Mouse (Mus musculus): Measurements from ENCODE around the gene Midn. TPM values are rescaled to one million over a fixed set of nuclear protein-coding genes. Genes with fewer than 3 reads are reported as not detected.

Midn gene
- polyA plus RNA-seq, 1 experiment, result 31.6 TPM

DNA sequence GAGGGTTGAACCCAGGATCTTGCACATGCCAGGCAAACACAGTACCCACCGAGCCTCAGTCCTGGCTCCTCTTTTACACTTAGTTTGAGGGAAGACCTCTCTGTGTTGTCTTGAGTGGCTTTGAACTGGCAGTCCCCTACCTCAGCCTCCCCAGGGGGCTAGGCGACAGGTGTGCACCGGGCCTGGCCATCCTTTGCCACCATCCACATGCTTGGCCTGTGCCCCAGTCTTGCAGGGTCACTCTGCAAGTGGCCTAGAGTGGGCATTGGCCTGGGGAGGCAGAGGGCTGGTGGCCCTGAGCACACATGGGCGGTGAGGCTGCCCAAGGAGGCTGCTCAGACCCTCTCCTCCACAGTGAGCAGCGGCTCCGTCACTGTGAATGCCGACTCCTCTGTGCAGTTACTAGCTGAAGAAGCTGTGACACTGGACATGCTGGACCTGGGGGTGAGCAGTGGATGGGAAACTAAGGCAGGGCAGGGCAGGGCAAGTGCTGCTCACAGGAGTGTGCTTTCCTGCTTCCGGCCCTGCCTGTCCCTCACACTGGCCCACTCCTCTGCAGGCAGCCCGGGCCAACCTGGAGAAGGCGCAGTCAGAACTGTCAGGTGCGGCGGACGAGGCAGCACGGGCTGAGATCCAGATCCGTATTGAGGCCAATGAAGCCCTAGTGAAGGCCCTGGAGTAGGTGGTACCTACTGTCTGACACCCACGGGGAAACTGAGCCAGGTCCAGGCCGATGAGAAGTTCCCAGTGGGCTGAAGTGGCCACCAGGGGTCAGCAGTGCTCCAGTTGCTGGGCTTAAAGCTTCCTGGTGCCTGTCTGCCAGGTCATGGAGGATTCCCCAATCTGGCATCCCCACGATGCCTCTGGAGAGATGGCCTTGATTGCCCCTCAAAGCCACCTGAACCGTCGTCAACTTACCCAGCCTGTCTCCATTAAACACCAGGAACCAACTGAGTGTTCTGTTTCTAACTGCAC lies 2.9 kb upstream of the Midn start:
- H3K4me1 ChIP-seq (ENCODE audit: control insufficient read depth, insufficient read depth, insufficient read length, low read length), result peaks cover 5% of the 10 kb centered on the region; the same call in 1 of the 2 replicates
- H3K4me3 ChIP-seq (ENCODE audit: insufficient read depth, low read depth, low read length), result no peak overlapping the region
- H3K27ac ChIP-seq (replicated peaks; ENCODE audit: low read depth, low read length), result no peak overlapping the region; the same call in 1 of the 2 replicates

DNA sequence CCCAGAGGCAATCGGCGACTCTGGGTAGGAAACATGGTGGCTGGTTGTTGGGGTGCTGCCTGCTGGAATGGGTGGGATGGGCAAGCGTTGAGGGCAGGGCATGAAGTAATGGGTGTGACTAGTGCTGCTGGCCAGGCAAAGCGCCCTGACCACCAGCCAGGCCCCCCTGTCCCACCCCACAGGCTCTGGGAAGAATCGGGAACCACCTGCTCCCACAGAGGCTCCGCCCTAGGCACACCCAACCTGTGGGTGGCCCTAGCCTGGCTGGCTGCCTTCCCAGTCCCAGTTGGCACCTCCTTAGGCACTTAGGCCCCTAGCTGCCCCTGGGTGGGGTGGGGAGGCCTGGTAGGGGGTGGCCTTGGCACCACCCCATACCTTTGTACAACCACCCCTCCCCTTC lies 2.2 kb upstream of the Midn start:
- Histone ChIP-seq H3K27ac (replicated peaks; ENCODE audit: low read depth, low read length) (no peak overlapping the region; the same call in 1 of the 2 replicates), H3K4me1 (ENCODE audit: control insufficient read depth, insufficient read depth, insufficient read length, low read length) (peaks cover 5% of the 10 kb centered on the region; the same call in 1 of the 2 replicates), H3K4me3 (ENCODE audit: insufficient read depth, low read depth, low read length) (no peak overlapping the region)

DNA sequence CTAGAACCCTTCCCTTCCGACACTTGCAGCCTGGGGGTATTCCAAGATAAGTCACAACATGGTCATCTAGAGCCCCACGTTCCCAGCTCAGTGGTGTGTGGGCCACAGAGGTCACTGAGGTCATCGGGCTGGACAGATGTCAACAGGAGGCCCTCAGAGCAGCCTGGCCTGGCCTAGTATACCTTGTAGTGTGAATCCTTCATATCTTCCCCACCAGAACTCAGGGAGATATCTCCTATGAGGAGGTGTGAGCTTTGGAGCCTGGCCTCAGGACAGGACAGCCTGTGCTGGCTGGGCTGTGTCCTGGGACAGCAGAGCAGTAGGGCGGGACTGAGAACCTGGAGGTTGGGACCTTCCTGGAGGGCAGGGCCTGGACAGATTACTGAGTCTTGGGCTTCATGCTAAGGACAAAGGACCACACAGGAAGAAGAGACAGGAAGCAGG lies 1.5 kb upstream of the Midn start:
- Histone ChIP-seq H3K4me1 (ENCODE audit: control insufficient read depth, insufficient read depth, insufficient read length, low read length) (peaks cover 5% of the 10 kb centered on the region; the same call in 1 of the 2 replicates), H3K4me3 (ENCODE audit: insufficient read depth, low read depth, low read length) (no peak overlapping the region), H3K27ac (replicated peaks; ENCODE audit: low read depth, low read length) (peak overlapping the region; percentile 97)

DNA sequence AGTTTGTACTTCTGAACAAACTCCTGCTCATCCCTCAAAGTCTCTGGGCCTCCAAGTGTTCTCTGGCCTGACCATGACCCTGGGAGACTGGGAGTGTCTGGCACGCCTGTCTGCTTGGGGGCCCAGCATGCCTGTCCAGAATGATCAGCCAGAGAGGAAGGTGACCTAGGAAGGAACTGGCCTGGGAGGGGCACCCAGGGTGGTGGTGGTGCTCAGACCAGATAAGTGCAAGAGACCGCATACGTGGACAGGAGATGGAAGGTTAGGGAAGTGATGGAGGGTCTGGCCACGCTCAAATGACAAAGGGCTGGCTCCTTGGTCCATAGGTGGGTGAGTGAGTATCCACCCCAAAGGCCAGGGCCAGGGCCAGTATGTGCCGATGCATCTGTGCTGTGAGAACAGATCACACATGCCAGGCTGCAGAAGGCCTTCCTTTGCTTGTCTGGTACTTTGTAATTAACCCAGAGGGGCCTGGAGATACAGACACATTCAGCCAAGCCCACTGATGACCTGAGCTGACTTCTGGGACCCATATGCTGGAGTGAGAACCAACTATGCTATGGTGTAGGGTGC lies 840 bp upstream of the Midn start:
- H3K27ac ChIP-seq (replicated peaks; ENCODE audit: low read depth, low read length), result peak overlapping the region; percentile 97
- H3K4me1 ChIP-seq (ENCODE audit: control insufficient read depth, insufficient read depth, insufficient read length, low read length), result peaks cover 7% of the 10 kb centered on the region
- peak overlapping the region; percentile 89 for H3K4me3 ChIP-seq (ENCODE audit: insufficient read depth, low read depth, low read length)

DNA sequence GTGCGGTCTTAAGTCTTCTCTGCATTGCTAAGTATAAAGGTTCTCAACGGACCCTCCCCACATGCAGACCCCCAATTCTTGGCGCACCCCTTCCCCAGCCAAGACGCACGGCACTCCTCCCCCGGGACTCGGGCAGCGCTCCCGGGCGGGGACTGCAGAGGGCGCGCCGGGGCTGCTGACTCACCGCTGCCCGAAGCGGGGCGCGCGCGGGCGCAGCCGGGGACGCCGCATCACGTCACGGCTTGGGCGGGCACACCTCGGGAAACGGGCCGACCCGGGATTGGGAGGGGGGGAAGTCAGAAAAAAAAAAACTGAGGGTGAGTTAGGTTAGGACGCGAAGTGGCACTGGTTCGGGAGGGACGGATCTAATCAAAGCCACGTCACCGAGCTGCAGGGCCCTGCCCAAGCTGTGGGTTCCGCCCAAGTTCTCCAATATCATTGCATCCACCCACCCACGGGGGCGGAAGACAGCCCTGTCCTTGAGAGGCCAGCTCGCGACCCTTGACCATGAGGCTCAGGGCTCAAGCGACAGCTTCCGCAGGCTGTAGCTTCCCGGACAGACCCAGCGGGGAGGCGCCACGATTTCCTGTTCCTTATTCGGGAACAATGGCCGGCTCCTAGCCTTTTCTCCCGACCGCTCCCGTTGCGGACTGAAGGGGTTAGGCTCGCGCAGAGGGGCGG lies 678 bp downstream of the Midn start:
- peak overlapping the region; percentile 90 for H3K27ac ChIP-seq (replicated peaks; ENCODE audit: low read depth, low read length)
- peak overlapping the region; percentile 89 for H3K4me3 ChIP-seq (ENCODE audit: insufficient read depth, low read depth, low read length)
- peaks cover 17% of the 10 kb centered on the region for H3K4me1 ChIP-seq (ENCODE audit: control insufficient read depth, insufficient read depth, insufficient read length, low read length)

DNA sequence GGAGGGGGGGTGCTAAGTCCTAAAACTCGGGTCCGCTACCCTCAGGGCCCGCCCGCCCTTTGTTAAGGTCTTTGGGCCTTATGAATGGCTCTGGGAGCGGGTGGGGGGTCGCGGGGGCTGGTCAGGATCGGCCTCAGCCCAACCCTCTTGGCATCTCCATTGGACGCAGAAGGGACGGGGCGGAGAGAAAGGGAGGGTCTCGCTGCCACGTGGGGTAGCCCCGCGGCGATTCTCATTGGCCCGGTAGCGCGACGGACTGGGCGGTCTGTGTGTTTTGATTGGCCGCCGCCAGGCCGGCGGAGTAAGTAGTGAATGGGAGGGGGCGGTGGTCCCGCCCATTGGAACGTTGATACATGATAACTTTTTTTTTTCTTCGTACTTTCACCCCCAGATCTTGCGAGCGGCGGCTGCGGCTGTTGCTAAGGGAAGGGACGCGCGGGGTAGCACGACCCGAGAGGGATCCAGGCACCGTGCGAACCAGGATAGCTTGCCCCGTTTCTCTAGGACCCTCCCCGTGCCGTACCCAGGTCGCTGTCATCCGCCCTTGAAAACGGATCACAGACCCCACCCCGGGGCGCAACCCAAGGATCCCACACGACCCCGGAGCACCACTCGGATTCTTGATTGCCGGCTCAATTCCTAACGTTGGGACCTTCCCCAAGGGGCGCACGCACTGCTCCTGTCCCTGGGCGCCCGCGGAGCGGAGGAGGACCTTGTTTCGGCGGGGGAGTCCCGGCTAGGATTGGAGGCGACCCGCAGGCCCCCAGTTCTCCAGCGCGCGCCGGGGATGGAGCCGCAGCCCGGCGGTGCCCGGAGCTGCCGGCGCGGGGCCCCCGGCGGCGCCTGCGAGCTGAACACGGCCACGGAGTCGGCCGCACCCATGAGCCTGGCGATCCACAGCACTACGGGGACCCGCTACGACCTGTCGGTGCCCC lies 1.5 kb downstream of the Midn start:
- Histone ChIP-seq H3K27ac (replicated peaks; ENCODE audit: low read depth, low read length) (peak overlapping the region; percentile 90), H3K4me1 (ENCODE audit: control insufficient read depth, insufficient read depth, insufficient read length, low read length) (peaks cover 17% of the 10 kb centered on the region), H3K4me3 (ENCODE audit: insufficient read depth, low read depth, low read length) (peak overlapping the region; percentile 89)

DNA sequence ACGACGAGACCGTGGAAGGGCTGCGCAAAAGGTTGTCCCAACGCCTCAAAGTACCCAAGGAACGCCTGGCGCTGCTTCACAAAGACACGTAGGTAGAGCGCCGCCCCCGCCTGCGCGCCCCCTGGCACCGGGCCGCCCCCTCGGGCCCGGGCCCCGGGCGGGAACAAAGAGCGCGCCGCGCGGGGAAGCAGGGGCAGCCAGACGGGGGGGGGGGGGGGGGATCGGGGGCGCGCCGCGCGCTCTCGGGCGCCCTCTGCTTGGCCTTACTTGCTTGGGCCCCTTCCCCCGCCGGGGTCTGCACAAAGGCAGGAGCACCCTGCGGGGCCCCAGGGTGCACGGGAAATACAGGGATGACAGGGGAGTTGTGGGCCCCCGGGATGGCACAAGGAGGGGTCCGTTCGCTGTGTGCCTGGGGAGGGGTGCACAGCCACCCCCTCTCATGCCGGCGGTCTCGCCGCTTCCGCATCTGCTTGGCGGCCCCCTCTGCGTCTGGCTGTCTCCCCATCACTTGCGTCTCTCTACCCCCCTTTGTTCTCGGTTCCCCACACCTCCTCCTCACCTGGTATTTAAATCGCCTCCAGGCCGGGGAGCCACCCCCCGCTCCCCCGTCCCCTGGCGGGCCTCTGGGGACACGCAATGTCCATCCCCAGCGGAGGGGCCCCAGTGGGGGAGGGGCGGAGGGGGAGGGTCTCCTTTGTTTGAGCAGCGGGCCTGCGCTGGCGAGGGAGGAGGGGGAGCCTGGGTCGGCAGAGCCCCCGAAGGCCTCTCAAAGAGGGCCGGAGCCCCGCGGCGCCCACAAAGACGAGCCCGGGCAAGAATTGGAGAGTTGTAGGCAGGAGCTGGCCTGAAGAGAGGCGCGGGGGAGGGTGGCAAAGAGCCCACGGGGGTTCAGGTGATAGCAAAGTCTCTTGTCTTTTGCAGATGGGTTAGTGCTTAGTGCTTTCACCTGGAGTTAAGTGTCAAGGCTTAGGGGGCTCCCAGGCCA lies 2.4 kb downstream of the Midn start:
- Histone ChIP-seq H3K27ac (replicated peaks; ENCODE audit: low read depth, low read length) (peak overlapping the region; percentile 80), H3K4me1 (ENCODE audit: control insufficient read depth, insufficient read depth, insufficient read length, low read length) (peaks cover 20% of the 10 kb centered on the region), H3K4me3 (ENCODE audit: insufficient read depth, low read depth, low read length) (peak overlapping the region; percentile 86)

DNA sequence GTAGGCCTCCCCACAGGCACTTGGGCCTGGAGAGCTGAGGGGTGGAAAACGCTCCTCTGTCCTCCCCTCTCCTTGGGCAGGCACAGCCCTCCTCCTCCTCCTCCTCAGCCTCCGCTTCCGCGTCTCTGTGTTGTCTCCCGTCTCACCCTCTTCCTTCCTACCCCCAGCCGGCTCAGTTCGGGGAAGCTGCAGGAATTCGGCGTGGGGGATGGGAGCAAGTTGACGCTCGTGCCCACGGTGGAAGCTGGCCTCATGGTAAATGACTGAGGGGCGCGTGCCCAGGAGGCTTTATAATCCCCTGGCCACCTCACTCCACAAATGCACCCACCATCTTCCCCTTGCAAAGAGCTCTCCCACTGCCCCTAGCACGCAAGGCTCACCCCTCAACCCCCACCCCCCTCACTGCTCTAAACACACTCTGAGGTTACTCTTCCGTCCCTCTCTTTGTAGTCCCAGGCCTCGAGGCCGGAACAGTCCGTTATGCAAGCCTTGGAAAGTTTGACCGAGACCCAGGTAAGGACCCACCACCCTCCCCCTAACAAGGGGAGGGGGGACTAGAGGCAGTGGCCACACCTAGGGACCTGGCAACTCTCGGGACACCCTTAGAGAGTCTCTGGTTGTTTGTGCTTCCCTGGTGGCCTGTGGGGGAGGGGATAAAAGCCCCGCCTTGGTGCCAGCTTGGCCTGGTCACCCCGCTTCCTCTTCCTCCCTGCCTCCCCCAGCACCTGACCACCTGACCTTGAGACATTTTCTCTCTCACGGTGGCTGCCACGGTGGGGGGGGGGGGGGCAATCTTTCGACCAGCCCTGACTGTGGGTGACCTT lies 3.4 kb downstream of the Midn start:
- H3K4me3 ChIP-seq (ENCODE audit: insufficient read depth, low read depth, low read length), result peak overlapping the region; percentile 86
- peaks cover 18% of the 10 kb centered on the region for H3K4me1 ChIP-seq (ENCODE audit: control insufficient read depth, insufficient read depth, insufficient read length, low read length)
- H3K27ac ChIP-seq (replicated peaks; ENCODE audit: low read depth, low read length), result peak overlapping the region; percentile 80

DNA sequence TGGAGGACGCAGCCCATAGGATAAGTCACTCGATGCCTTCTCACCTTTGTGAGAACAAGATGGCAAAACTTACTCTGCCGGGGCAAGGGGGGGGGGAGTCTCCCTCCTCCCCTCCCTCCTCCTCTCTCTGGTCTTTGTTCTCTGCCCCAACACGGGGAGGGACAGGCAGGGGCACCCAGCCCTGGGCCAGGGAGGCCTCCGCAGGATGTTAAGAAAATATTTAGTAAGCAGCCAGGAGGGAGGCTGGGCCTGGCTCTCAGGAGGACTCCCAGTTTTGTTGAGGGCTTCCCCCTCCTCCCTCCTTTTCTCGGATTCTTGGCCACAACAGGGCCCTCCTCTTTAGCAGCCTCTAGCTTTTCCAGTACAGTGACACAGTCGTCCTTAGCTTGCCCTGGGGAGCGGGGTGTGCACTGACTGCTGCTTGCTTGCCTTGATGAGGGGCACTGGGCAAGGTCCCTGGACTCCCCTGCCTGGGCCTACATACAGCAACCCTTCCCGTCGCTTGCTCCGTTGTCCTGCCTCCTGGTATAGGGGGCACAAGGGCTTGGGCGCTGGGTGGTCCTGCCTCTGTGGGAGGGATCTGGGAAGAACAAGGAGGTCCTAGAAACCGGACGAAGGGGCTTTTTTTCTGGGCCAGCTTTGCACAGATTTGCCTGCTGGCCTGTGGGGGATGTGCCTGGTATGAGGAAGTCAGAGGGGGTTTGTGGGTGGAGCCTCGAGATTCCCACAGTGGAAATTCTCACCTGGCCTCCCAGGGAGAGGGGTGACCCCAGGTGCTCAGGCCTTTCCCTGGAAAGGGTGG lies 4.2 kb downstream of the Midn start:
- H3K4me1 ChIP-seq (ENCODE audit: control insufficient read depth, insufficient read depth, insufficient read length, low read length), result peaks cover 18% of the 10 kb centered on the region

DNA sequence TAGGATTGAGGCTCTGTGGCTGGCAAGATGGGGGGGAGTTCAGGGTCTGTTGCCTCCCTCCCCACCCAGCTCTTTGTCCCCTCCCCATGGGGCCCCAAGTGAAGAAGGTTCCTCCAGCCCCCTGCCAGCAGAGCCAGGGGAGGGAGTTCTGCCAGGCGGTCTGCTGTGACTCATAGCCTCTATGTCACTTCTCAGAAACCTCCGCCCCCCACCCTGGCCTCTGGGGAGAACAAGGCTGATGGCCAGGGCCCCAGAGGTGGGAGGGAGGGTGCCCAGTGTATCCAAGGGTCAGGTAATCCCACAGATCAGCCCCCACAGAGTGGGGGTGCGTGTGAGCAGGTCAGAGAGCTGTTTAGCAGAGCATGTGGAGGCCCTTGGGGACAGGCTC lies 4.8 kb downstream of the Midn start:
- no peak overlapping the region; the same call in 1 of the 2 replicates for H3K4me3 ChIP-seq (ENCODE audit: insufficient read depth, low read depth, low read length)
- H3K27ac ChIP-seq (replicated peaks; ENCODE audit: low read depth, low read length), result peak overlapping the region; percentile 80
- peaks cover 19% of the 10 kb centered on the region for H3K4me1 ChIP-seq (ENCODE audit: control insufficient read depth, insufficient read depth, insufficient read length, low read length)

More for the DNA sequence above, 4.2 kb downstream of the Midn start:
- H3K4me3 ChIP-seq (ENCODE audit: insufficient read depth, low read depth, low read length), result peak overlapping the region; percentile 86
- peak overlapping the region; percentile 80 for H3K27ac ChIP-seq (replicated peaks; ENCODE audit: low read depth, low read length)

DNA sequence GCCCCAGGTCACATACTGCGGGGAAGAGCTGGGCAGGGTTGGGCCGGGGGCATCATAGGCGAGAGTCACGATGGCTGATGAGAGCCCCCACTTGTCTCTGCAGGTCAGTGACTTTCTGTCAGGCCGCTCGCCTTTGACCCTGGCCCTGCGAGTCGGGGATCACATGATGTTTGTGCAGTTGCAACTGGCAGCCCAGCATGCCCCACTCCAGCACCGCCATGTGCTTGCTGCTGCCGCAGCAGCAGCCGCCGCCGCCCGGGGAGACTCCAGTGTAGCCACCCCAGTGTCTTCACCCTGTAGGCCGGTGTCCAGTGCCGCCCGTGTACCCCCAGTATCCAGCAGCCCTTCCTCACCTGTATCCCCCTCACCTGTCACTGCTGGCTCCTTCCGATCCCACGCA lies 5.6 kb downstream of the Midn start:
- H3K27ac ChIP-seq (replicated peaks; ENCODE audit: low read depth, low read length), result no peak overlapping the region
- H3K4me3 ChIP-seq (ENCODE audit: insufficient read depth, low read depth, low read length), result no peak overlapping the region
- peaks cover 20% of the 10 kb centered on the region for H3K4me1 ChIP-seq (ENCODE audit: control insufficient read depth, insufficient read depth, insufficient read length, low read length)

DNA sequence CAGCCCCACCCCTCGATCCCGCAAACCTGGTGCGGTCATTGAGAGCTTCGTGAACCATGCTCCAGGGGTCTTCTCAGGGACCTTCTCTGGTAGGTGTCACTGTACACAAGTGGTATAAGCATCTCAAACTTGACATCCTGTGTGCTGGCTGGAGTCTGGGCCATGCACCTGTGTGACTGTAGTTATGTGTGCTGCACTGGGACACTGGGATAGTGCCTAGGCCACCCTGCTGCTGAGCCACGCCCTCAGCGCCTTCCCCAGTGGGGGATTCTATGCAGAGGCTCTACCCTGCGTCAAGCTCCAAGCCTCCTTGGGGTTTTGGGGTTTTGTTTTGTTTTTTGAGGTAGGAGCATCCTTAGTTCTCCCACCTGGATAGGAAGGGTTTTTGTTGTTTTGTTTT lies 6.3 kb downstream of the Midn start:
- Histone ChIP-seq H3K4me1 (ENCODE audit: control insufficient read depth, insufficient read depth, insufficient read length, low read length) (peaks cover 24% of the 10 kb centered on the region), H3K27ac (replicated peaks; ENCODE audit: low read depth, low read length) (no peak overlapping the region), H3K4me3 (ENCODE audit: insufficient read depth, low read depth, low read length) (no peak overlapping the region)

All from brown adipose tissue, adult 24 weeks (tissue).